Mouse (Mus musculus) duodenum, adult 2 months (tissue): ENCODE results near the gene Cacna1a. TPM values are rescaled to one million over a fixed set of nuclear protein-coding genes. Genes with fewer than 3 reads are reported as not detected.

Source experiments
- polyA plus RNA-seq: library from polyadenylated mRNA; depleted of rRNA; stranded (reverse); fragments of >200 nt; gene quantifications from 2 replicates; pipeline ENCODE4 v1.2.3, GENCODE M21; 2012; ENCODE audit warnings: low replicate concordance; rRNA removed

Cacna1a gene
- 17.7 and 32.7 TPM in 2 replicates for polyA plus RNA-seq

DNA sequence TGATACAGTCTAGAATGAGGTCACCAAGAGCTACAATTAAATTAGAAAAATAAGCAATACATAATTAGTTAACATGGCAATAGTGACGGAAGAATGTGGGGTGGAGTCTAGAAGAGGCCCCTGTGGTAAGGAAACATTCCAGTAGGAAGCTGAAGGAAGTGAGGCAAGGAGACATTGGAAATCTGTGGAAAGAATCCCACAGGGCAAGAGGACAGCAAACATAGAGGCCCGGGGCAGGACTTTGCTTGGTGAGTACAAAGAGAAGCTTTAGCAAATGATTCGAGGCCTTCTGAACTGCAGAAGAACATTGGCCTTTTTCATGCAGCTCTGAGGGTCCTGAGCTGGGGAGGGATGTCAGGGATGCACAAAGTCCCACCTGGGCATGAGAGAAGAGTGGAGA is at the start of gene Cacna1a:
Gene Cacna1a, plus strand, starts transcription at position 166 of the 400 bp plus-strand sequence.

GRCm38 (mm10) chr8:84662581-84663065 is 274.4 kb downstream of the Cacna1a start, which contains the start of gene Ier2:
TSS of gene Ier2 (minus strand) at chr8:84662852.

DNA sequence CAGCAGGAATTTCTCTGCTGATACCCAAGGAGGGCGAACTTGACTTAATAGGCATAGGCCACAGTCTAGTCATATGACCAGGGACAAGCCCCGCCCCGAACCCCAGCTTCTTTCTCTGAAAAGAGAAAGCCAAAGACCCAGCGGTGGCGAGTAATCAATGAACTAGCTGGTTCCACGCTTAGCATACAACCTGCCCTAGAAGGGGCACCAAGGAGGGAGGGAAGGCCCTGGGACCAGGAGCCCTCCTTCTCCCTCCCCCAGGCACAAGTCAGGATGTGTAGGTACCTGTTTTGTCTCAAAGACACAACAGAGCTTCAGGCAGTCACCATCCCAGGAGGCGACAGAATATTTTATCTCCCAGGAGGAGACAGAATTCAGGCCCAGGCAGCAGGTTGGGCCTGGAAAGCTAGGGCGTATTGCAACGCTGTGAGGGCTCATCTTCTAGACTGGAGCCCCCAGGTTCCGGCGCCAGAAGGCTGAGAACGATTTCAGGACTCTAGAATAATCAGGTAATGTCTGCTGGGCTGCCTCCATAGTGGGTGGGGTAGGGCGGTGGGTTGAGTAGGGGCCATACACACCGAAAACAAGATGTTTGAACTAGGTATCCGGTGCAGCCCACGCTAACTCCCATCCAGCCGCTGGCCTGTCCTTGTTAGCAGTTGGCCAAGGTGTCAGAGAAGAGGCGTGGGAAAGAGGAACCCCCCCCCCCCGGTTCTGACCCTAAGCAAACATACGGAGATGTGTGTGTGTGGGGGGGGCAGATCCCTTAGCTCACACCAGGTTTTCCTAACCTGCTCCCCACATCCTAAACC is 298.2 kb downstream of the Cacna1a start, which contains the start of gene Trmt1:
Gene Trmt1, plus strand, starts transcription at position 117 of the 812 bp plus-strand sequence.

GRCm38 (mm10) chr8:84687705-84688100 is 299.5 kb downstream of the Cacna1a start, which contains the start of gene Nacc1:
TSS of gene Nacc1 (minus strand) at chr8:84687862.

Other genes with a start within 250 kb of the Cacna1a start
- 35.5 and 51.7 TPM in 2 replicates for gene Cc2d1a, start 240.5 kb upstream of the Cacna1a start, polyA plus RNA-seq
- 0.12 and 0.16 TPM in 2 replicates for gene 4930432K21Rik, start 240.4 kb upstream of the Cacna1a start, polyA plus RNA-seq
- 0.63 TPM in 1 of 2 replicates, not detected in the other for gene Nanos3, start 203.2 kb upstream of the Cacna1a start, polyA plus RNA-seq
- gene Zswim4, start 151.4 kb upstream of the Cacna1a start, polyA plus RNA-seq: 12.3 and 16.6 TPM in 2 replicates
- 61.8 and 96.3 TPM in 2 replicates for gene D8Ertd738e, start 138.7 kb upstream of the Cacna1a start, polyA plus RNA-seq
- 88.7 and 124 TPM in 2 replicates for gene Mri1, start 131.1 kb upstream of the Cacna1a start, polyA plus RNA-seq
- 14.6 and 19.5 TPM in 2 replicates for gene Ccdc130, start 118.1 kb upstream of the Cacna1a start, polyA plus RNA-seq